Mouse (Mus musculus) spleen, adult 2 months (tissue): ENCODE results near the gene Prkar2a.

Experiments used
- CTCF ChIP-seq: fragments of 200-500 bp; IDR thresholded peaks from 2 replicates; pipeline ENCODE4 v1.5.1; 2011; ENCODE audit warnings: mild to moderate bottlenecking, inconsistent platforms; ENCODE audit not compliant: insufficient read depth, insufficient read length, insufficient replicate concordance; ENCODE audit errors: extremely low read depth
- POLR2A ChIP-seq: fragments of 200-500 bp; IDR thresholded peaks from 2 replicates; pipeline ENCODE4 v1.6.1; 2011; ENCODE audit warnings: low read depth, low read length, inconsistent platforms

GRCm38 (mm10) chr9:108740062-108740461 is 50.9 kb downstream of the Prkar2a start:
- TF ChIP-seq CTCF (no peak), POLR2A (no peak)
